Mouse (Mus musculus) MEL (cell line): Measurements from ENCODE around the gene Pla2g3.

Experiments
- CHD1 ChIP-seq: IDR thresholded peaks from 2 replicates; pipeline ENCODE4 v1.6.1; 2012; ENCODE audit warnings: low read depth, mild to moderate bottlenecking, inconsistent platforms, low read length, improper control_type of control experiment
- CTCF ChIP-seq, 3 experiments: IDR thresholded peaks in 2 of 3; conservative IDR thresholded peaks in 1 of 3; 2 replicates each; pipeline ENCODE4 v1.5.1; 2011 to 2012; ENCODE audit warnings: low read length in 3 of 3, low read depth in 2 of 3, mild to moderate bottlenecking in 2 of 3, improper control_type of control experiment in 1 of 3, inconsistent platforms in 1 of 3, mixed read lengths in 1 of 3, moderate library complexity in 1 of 3; ENCODE audit not compliant: control insufficient read depth in 1 of 3, insufficient read depth in 1 of 3, poor library complexity in 1 of 3, severe bottlenecking in 1 of 3
- E2F4 ChIP-seq: IDR thresholded peaks from 2 replicates; pipeline ENCODE4 v1.6.1; 2011; ENCODE audit warnings: low read depth, low read length, improper control_type of control experiment, borderline replicate concordance
- EP300 ChIP-seq, 2 experiments: IDR thresholded peaks; 2 replicates each; pipeline ENCODE4 v1.6.1; 2011; ENCODE audit warnings: improper control_type of control experiment in 2 of 2, low read length in 2 of 2, low read depth in 1 of 2, mild to moderate bottlenecking in 1 of 2
- KAT2A ChIP-seq: conservative IDR thresholded peaks from 2 replicates; pipeline ENCODE4 v1.6.1; 2012; ENCODE audit warnings: low read depth, low read length, improper control_type of control experiment, inconsistent platforms
- MAFK ChIP-seq: IDR thresholded peaks from 2 replicates; pipeline ENCODE4 v1.6.1; 2011; ENCODE audit warnings: low read depth, mild to moderate bottlenecking, low read length, improper control_type of control experiment, borderline replicate concordance
- NELFE ChIP-seq: IDR thresholded peaks from 2 replicates; pipeline ENCODE4 v1.6.1; 2011; ENCODE audit warnings: low read depth, low read length, improper control_type of control experiment
- NRF1 ChIP-seq: IDR thresholded peaks from 2 replicates; pipeline ENCODE4 v1.6.1; 2014; ENCODE audit warnings: low read depth, mild to moderate bottlenecking, inconsistent platforms, low read length, improper control_type of control experiment, moderate library complexity; ENCODE audit not compliant: poor library complexity, insufficient read depth, severe bottlenecking
- POLR2A ChIP-seq, 2 experiments: IDR thresholded peaks; 2 replicates each; pipeline ENCODE4 v1.6.1; 2011 to 2012; ENCODE audit warnings: low read length in 2 of 2, mild to moderate bottlenecking in 2 of 2, control low read depth in 1 of 2, improper control_type of control experiment in 1 of 2, low read depth in 1 of 2, moderate library complexity in 1 of 2; ENCODE audit not compliant: control insufficient read depth in 1 of 2, insufficient read depth in 1 of 2, poor library complexity in 1 of 2
- POLR2AphosphoS2 ChIP-seq: IDR thresholded peaks from 2 replicates; pipeline ENCODE4 v1.6.1; 2011; ENCODE audit warnings: low read length, improper control_type of control experiment
- TAL1 ChIP-seq: IDR thresholded peaks from 2 replicates; pipeline ENCODE4 v1.6.1; 2012; ENCODE audit warnings: mild to moderate bottlenecking, inconsistent platforms, low read length, moderate library complexity, mixed read lengths
- TBP ChIP-seq: IDR thresholded peaks from 2 replicates; pipeline ENCODE4 v1.8.0; 2011; ENCODE audit warnings: low read depth, low read length, improper control_type of control experiment
- TCF12 ChIP-seq: IDR thresholded peaks from 2 replicates; pipeline ENCODE4 v1.6.1; 2014; ENCODE audit warnings: low read depth, mild to moderate bottlenecking, inconsistent platforms, low read length, improper control_type of control experiment, moderate library complexity
- ZNF384 ChIP-seq: IDR thresholded peaks from 2 replicates; pipeline ENCODE4 v1.6.1; 2012; ENCODE audit warnings: low read depth, mild to moderate bottlenecking, inconsistent platforms, low read length, improper control_type of control experiment

DNA sequence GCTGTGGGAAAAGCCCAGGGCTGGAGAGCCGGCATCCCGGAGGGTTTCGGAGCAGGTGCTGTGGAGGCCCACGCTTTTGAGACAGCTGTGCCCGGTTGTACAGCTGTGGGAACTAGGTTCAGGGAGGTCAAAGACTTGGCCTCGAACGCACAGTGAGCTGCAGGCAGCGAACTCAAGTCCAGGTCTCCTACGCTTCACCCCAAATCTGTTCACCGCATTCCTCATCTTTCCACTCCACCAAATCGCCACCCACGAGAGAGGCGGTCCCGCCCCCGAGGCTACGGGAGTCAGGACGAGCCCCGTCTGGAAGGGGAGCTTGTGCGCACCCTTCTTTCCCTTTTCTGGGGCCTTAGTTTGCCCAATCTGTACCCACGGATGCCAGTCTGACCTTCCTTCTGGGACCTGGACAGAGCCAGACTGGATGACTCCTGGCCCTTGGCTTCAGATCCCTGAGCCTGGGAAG, 36.4 kb upstream of the Pla2g3 start:
- TF ChIP-seq CTCF (IDR thresholded peaks at IDR 0.05 in 2 of 3, conservative IDR thresholded peaks at IDR 0.05 in 1 of 3; ENCODE audit: control insufficient read depth in 1 of 3, insufficient read depth in 1 of 3, low read depth in 2 of 3, low read length in 3 of 3, poor library complexity in 1 of 3, severe bottlenecking in 1 of 3) (no peak), TBP (no peak), TCF12 (no peak), EP300 (IDR thresholded peaks at IDR 0.05; ENCODE audit: low read depth in 1 of 2, low read length in 2 of 2) (no peak), POLR2AphosphoS2 (no peak), E2F4 (no peak), NELFE (no peak), CHD1 (no peak), ZNF384 (no peak), TAL1 (no peak), POLR2A (IDR thresholded peaks at IDR 0.05; ENCODE audit: control insufficient read depth in 1 of 2, insufficient read depth in 1 of 2, low read depth in 1 of 2, low read length in 2 of 2, poor library complexity in 1 of 2) (no peak), MAFK (no peak), NRF1 (no peak), KAT2A (no peak)
